Mouse (Mus musculus): ENCODE data around the gene Cdk18. TPM values are rescaled to one million over a fixed set of nuclear protein-coding genes. Genes with fewer than 3 reads are reported as not detected.

Cdk18 gene
- polyA plus RNA-seq, 2 experiments, result 0.67 to 1.7 TPM

GRCm38 (mm10) chr1:132128311-132128710, 11.2 kb downstream of the Cdk18 start:
- Histone ChIP-seq H3K4me2 (ENCODE audit: low read depth) (no peak overlapping the region), H3K9ac (replicated peaks) (no peak overlapping the region), H3K9me3 (ENCODE audit: control insufficient read depth, low read length) (no peaks in the 10 kb centered on the region), H3K4me3 (ENCODE audit: insufficient read depth in 1 of 2, low read depth in 2 of 2, low read length in 2 of 2) (no peak overlapping the region), H3K27ac (no peak overlapping the region), H3K4me1 (replicated peaks; ENCODE audit: control insufficient read depth in 2 of 2, insufficient read depth in 2 of 2, low read length in 1 of 2) (peaks cover 0 to 11% of the 10 kb centered on the region in 2 experiments; a peak in 2 of 4 replicates), H3K36me3 (replicated peaks; ENCODE audit: control insufficient read depth, insufficient read depth, low read depth) (no peaks in the 10 kb centered on the region), H3K27me3 (ENCODE audit: control insufficient read depth, insufficient read depth, low read length) (no peaks in the 10 kb centered on the region)
- WGBS (ENCODE audit: insufficient replicate concordance), result 66% methylated on average over 7 of the region's 7 CpGs
- TF ChIP-seq EP300 (IDR thresholded peaks at IDR 0.05; ENCODE audit: low read depth) (no peak), CTCF (IDR thresholded peaks at IDR 0.05; ENCODE audit: low read depth) (no peak)
- DNase-seq (ENCODE audit: low read depth in 3 of 3, low spot score in 3 of 3) (no peak), ATAC-seq (ENCODE audit: insufficient read depth) (no peak)

- Histone ChIP-seq H3K4me3 (ENCODE audit: insufficient read depth in 1 of 2, low read depth in 2 of 2, low read length in 2 of 2) (no peak overlapping the region), H3K27me3 (ENCODE audit: control insufficient read depth, insufficient read depth, low read length) (no peaks in the 10 kb centered on the region), H3K27ac (no peak overlapping the region), H3K36me3 (replicated peaks; ENCODE audit: control insufficient read depth, insufficient read depth, low read depth) (no peaks in the 10 kb centered on the region), H3K4me2 (ENCODE audit: low read depth) (no peak overlapping the region), H3K9ac (replicated peaks) (no peak overlapping the region), H3K9me3 (ENCODE audit: control insufficient read depth, low read length) (no peaks in the 10 kb centered on the region), H3K4me1 (replicated peaks; ENCODE audit: control insufficient read depth in 2 of 2, insufficient read depth in 2 of 2, low read length in 1 of 2) (peaks cover 0 to 7% of the 10 kb centered on the region in 2 experiments; a peak in 2 of 4 replicates)
- WGBS (ENCODE audit: insufficient replicate concordance), result 34% methylated on average over 6 of the region's 6 CpGs
- no peak for TF ChIP-seq EP300 (IDR thresholded peaks at IDR 0.05; ENCODE audit: low read depth)
- TF ChIP-seq CTCF (IDR thresholded peaks at IDR 0.05; ENCODE audit: low read depth), result no peak
- no peak for DNase-seq (ENCODE audit: low read depth in 3 of 3, low spot score in 3 of 3)
- peak; percentile 49 for ATAC-seq (ENCODE audit: insufficient read depth)
Measured at GRCm38 (mm10) chr1:132125803-132126405, 13.6 kb downstream of the Cdk18 start.

- H3K4me3 ChIP-seq (ENCODE audit: insufficient read depth in 1 of 2, low read depth in 2 of 2, low read length in 2 of 2), result no peak overlapping the region
- peaks cover 0 to 7% of the 10 kb centered on the region in 2 experiments; a peak in 2 of 4 replicates for H3K4me1 ChIP-seq (replicated peaks; ENCODE audit: control insufficient read depth in 2 of 2, insufficient read depth in 2 of 2, low read length in 1 of 2)
- H3K9ac ChIP-seq (replicated peaks), result no peak overlapping the region
- DNase-seq (ENCODE audit: low read depth in 3 of 3, low spot score in 3 of 3), result no peak
- no peak for ATAC-seq (ENCODE audit: insufficient read depth)
- TF ChIP-seq CTCF (IDR thresholded peaks at IDR 0.05; ENCODE audit: low read depth) (no peak), EP300 (IDR thresholded peaks at IDR 0.05; ENCODE audit: low read depth) (no peak)
- H3K36me3 ChIP-seq (replicated peaks; ENCODE audit: control insufficient read depth, insufficient read depth, low read depth), result no peaks in the 10 kb centered on the region
- H3K4me2 ChIP-seq (ENCODE audit: low read depth), result no peak overlapping the region
- WGBS (ENCODE audit: insufficient replicate concordance), result 40% methylated on average over 4 of the region's 4 CpGs
- H3K27ac ChIP-seq, result no peak overlapping the region
- no peaks in the 10 kb centered on the region for H3K9me3 ChIP-seq (ENCODE audit: control insufficient read depth, low read length)
- no peaks in the 10 kb centered on the region for H3K27me3 ChIP-seq (ENCODE audit: control insufficient read depth, insufficient read depth, low read length)
Measured at GRCm38 (mm10) chr1:132125249-132125648, 14.2 kb downstream of the Cdk18 start.

GRCm38 (mm10) chr1:132123420-132124014, 16.0 kb downstream of the Cdk18 start:
- Histone ChIP-seq H3K36me3 (replicated peaks; ENCODE audit: control insufficient read depth, insufficient read depth, low read depth) (no peaks in the 10 kb centered on the region), H3K27me3 (ENCODE audit: control insufficient read depth, insufficient read depth, low read length) (no peaks in the 10 kb centered on the region), H3K9me3 (ENCODE audit: control insufficient read depth, low read length) (no peaks in the 10 kb centered on the region), H3K4me1 (replicated peaks; ENCODE audit: control insufficient read depth in 2 of 2, insufficient read depth in 2 of 2, low read length in 1 of 2) (peaks cover 0 to 7% of the 10 kb centered on the region in 2 experiments; a peak in 2 of 4 replicates), H3K27ac (no peak overlapping the region), H3K4me2 (ENCODE audit: low read depth) (no peak overlapping the region), H3K9ac (replicated peaks) (no peak overlapping the region), H3K4me3 (ENCODE audit: insufficient read depth in 1 of 2, low read depth in 2 of 2, low read length in 2 of 2) (no peak overlapping the region)
- WGBS (ENCODE audit: insufficient replicate concordance), result 69% methylated on average over 9 of the region's 9 CpGs
- DNase-seq (ENCODE audit: low read depth in 3 of 3, low spot score in 3 of 3) (no peak), ATAC-seq (ENCODE audit: insufficient read depth) (no peak)
- TF ChIP-seq EP300 (IDR thresholded peaks at IDR 0.05; ENCODE audit: low read depth), result no peak
- no peak for TF ChIP-seq CTCF (IDR thresholded peaks at IDR 0.05; ENCODE audit: low read depth)

GRCm38 (mm10) chr1:132121895-132122294, 17.6 kb downstream of the Cdk18 start:
- no peaks in the 10 kb centered on the region for H3K36me3 ChIP-seq (replicated peaks; ENCODE audit: control insufficient read depth, insufficient read depth, low read depth)
- H3K27ac ChIP-seq, result no peak overlapping the region
- H3K9me3 ChIP-seq (ENCODE audit: control insufficient read depth, low read length), result no peaks in the 10 kb centered on the region
- no peak for ATAC-seq (ENCODE audit: insufficient read depth)
- TF ChIP-seq EP300 (IDR thresholded peaks at IDR 0.05; ENCODE audit: low read depth), result no peak
- TF ChIP-seq CTCF (IDR thresholded peaks at IDR 0.05; ENCODE audit: low read depth), result no peak
- 62% methylated on average over 6 of the region's 6 CpGs for WGBS (ENCODE audit: insufficient replicate concordance)
- H3K27me3 ChIP-seq (ENCODE audit: control insufficient read depth, insufficient read depth, low read length), result no peaks in the 10 kb centered on the region
- no peak overlapping the region for H3K4me2 ChIP-seq (ENCODE audit: low read depth)
- DNase-seq (ENCODE audit: low read depth in 3 of 3, low spot score in 3 of 3), result no peak
- H3K9ac ChIP-seq (replicated peaks), result no peak overlapping the region
- H3K4me1 ChIP-seq (replicated peaks; ENCODE audit: control insufficient read depth in 2 of 2, insufficient read depth in 2 of 2, low read length in 1 of 2), result peaks cover 0 to 7% of the 10 kb centered on the region in 2 experiments; a peak in 2 of 4 replicates
- H3K4me3 ChIP-seq (ENCODE audit: insufficient read depth in 1 of 2, low read depth in 2 of 2, low read length in 2 of 2), result no peak overlapping the region
